Mouse (Mus musculus): ENCODE measurements at regions not wholly inside any gene's neighbourhood (a gene's known extent, or its start where the extent isn't known, plus 50 kb on each side); places are given as distances from the start of the nearest gene placed in this dataset.

- TF ChIP-seq CTCF (IDR thresholded peaks at IDR 0.05; ENCODE audit: low read depth) = no peak
- TF ChIP-seq EP300 (IDR thresholded peaks at IDR 0.05; ENCODE audit: low read depth) = no peak
Measured at GRCm38 (mm10) chr13:43897046-43897445, 112.5 kb downstream of the Cd83 start.
